In genomic region chr12:112832411-112832810, GRCm38 (mm10) we compare ENCODE assay signal across 24 mouse cellular contexts. TPM values are rescaled to one million over a fixed set of nuclear protein-coding genes. Genes with fewer than 3 reads are reported as not detected.
A peak's percentile ranks its signal among the peaks of the same experiment; 100 is the strongest.
DNase-seq lines count a peak whose midpoint lies in the region; ATAC-seq lines count a peak whose summit lies in the region.
"Had no signal": no experiment of that assay in that cellular context is flagged by ENCODE, and none has a peak within 500 bp of the region (broad histone marks: within the 10 kb centered on the region; RNA-seq: fewer than 3 reads in every experiment).

No protein-coding gene starts in this region.

- H3K9ac ChIP-seq in neural tube, embryonic 11.5 days (ENCODE audit: low read length) = no peak overlapping the region
- H3K9ac ChIP-seq: embryonic facial prominence, embryonic 13.5 days; embryonic facial prominence, embryonic 15.5 days; forebrain, embryonic 12.5 days had no signal

- no peak overlapping the region for H3K4me3 ChIP-seq in neural tube, embryonic 11.5 days (ENCODE audit: low read depth, low read length)
- H3K4me3 ChIP-seq: embryonic facial prominence, embryonic 13.5 days; embryonic facial prominence, embryonic 15.5 days; erythroblast, embryonic 14.5 days; forebrain, embryonic 10.5 days; forebrain, embryonic 12.5 days had no signal

- H3K27ac ChIP-seq in neural tube, embryonic 11.5 days (ENCODE audit: low read depth, low read length) = no peak overlapping the region
- H3K27ac ChIP-seq: embryonic facial prominence, embryonic 13.5 days; embryonic facial prominence, embryonic 15.5 days; forebrain, embryonic 10.5 days; forebrain, embryonic 12.5 days had no signal

- no peak overlapping the region for H3K4me2 ChIP-seq in neural tube, embryonic 11.5 days (ENCODE audit: low read depth)
- H3K4me2 ChIP-seq: embryonic facial prominence, embryonic 13.5 days; embryonic facial prominence, embryonic 15.5 days; forebrain, embryonic 12.5 days had no signal

- no peak for ATAC-seq in neural tube, embryonic 11.5 days (ENCODE audit: insufficient read depth, low FRiP score, low TSS enrichment)
- ATAC-seq in frontal cortex, adult (ENCODE audit: low TSS enrichment) = no peak
- ATAC-seq: forebrain, embryonic 14.5 days; forebrain, embryonic 16.5 days had no signal

- peak; percentile 1 for DNase-seq in neural tube, embryonic 11.5 days (ENCODE audit: low spot score)
- no peak for DNase-seq in neural tube, embryonic 10.5 days (ENCODE audit: extremely low spot score, low spot score)
- DNase-seq in ES-CJ7 (ENCODE audit: low read depth, low spot score) = peak; percentile 74
- DNase-seq in ZHBTc4 (ENCODE audit: low read depth, low spot score) = peak; percentile 89
- DNase-seq in urinary bladder, postnatal 4 days (ENCODE audit: low spot score in 2 of 2) = no peak
- no peak for DNase-seq in right cerebral cortex, postnatal 14 days
- DNase-seq: adrenal gland, adult 2 months; adrenal gland, postnatal 10 days; adrenal gland, postnatal 25 days; cerebellum, adult 11 months; cerebellum, adult 18-20 months; cerebellum, adult 8-10 months; cerebellum, adult 9-11 months; cerebellum, postnatal 14 days; cerebellum, postnatal 36 days; embryo, embryonic 11 days had no signal

- peaks cover 16% of the 10 kb centered on the region for H3K4me1 ChIP-seq in neural tube, embryonic 11.5 days (ENCODE audit: control insufficient read depth, insufficient read depth, low read length)

- no peaks in the 10 kb centered on the region for H3K9me3 ChIP-seq in neural tube, embryonic 11.5 days (ENCODE audit: control insufficient read depth, low read length)
- H3K9me3 ChIP-seq: embryonic facial prominence, embryonic 13.5 days; embryonic facial prominence, embryonic 15.5 days; forebrain, embryonic 10.5 days; forebrain, embryonic 12.5 days had no signal

- H3K27me3 ChIP-seq in neural tube, embryonic 11.5 days (ENCODE audit: control insufficient read depth, insufficient read depth, low read length) = no peaks in the 10 kb centered on the region
- H3K27me3 ChIP-seq: embryonic facial prominence, embryonic 13.5 days; embryonic facial prominence, embryonic 15.5 days; forebrain, embryonic 12.5 days had no signal

- peaks cover 4% of the 10 kb centered on the region for H3K36me3 ChIP-seq in neural tube, embryonic 11.5 days (ENCODE audit: control insufficient read depth, insufficient read depth, low read length)

- WGBS in neural tube, embryonic 11.5 days = 92% methylated on average over 5 of the region's 5 CpGs

RNA-seq across cellular contexts. Expression of gene Cdca4, which starts 3.2 kb away (rescaled TPM):
- 165 and 173 TPM in 2 replicates for polyA plus RNA-seq in neural tube, embryonic 11.5 days (2014; fragmentation: Nextera tagmentation; extraction: Ambion mirVana)

RNA-seq across cellular contexts. Expression of gene Clba1, which starts 23.7 kb away (rescaled TPM):
- 13.6 and 14.0 TPM in 2 replicates for polyA plus RNA-seq in neural tube, embryonic 11.5 days (2014; fragmentation: Nextera tagmentation; extraction: Ambion mirVana)
- polyA plus RNA-seq: erythroblast, embryonic 14.5 days had no signal

RNA-seq across cellular contexts. Expression of gene Ahnak2, which starts 30.0 kb away (rescaled TPM):
- polyA plus RNA-seq in neural tube, embryonic 11.5 days (2014; fragmentation: Nextera tagmentation; extraction: Ambion mirVana) = 0.26 and 0.61 TPM in 2 replicates

RNA-seq across cellular contexts. Expression of gene Gpr132, which starts 35.6 kb away (rescaled TPM):
- polyA plus RNA-seq in neural tube, embryonic 11.5 days (2014; fragmentation: Nextera tagmentation; extraction: Ambion mirVana) = not detected in 2 replicates
- polyA plus RNA-seq: embryonic facial prominence, embryonic 13.5 days; forebrain, embryonic 12.5 days; forebrain, embryonic 14.5 days; forebrain, embryonic 16.5 days had no signal

Comparison
In these comparisons a context has a peak if more than half of its experiments do, and no peak if none do; other contexts are left out.
1. DNase-seq: peak in neural tube, embryonic 11.5 days (single experiment), ES-CJ7 (single experiment) and ZHBTc4 (single experiment); none in neural tube, embryonic 10.5 days (single experiment), urinary bladder, postnatal 4 days (0 of 2) and right cerebral cortex, postnatal 14 days (single experiment).